Mouse (Mus musculus): ENCODE measurements around the gene Elavl2.
A peak's percentile ranks its signal among the peaks of the same experiment; 100 is the strongest.

The Elavl2 gene

DNA sequence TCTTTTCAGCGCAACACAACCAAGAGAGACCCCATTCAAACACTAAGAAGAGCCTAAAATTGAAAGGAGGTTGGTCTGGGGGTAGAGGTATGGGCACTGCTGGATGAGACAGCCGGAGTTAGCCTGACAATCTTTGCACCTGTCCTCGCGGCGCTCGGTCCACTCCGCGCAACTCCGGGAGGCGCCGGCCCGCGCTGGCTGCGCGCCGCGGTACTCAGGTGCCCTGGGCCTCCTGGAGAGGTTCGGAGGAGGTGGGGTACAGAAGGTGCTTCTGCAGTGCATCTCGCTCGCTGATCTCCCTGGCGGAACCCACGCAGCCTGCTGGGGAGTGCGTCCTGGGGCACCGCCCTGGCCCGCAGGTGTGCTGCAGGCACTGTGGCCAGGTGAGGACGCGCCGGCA is at the start of gene Elavl2:
Elavl2 (minus strand) TSS at position 363 of the 400 bp plus-strand sequence.
- no peak for DNase-seq

DNA sequence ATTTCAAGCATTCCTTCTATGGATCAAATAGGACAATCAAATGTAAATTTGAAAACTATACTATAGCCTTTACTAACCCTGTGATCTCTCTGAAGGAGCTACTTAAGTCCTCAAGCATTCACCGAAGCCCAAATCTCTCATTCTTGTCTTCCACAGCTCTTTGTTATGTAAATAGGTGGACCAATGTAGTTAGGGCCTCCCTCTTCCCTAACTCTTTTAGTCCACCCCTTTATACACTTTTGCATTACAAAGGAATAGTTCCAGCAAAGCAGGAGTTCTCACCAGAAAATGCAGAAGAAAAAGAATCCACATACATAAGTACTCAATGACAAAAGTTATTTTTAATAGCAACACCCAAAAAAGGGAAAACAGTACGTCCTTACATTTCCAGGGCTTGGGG is 47.3 kb upstream of the Elavl2 start:
- no peak for DNase-seq

DNA sequence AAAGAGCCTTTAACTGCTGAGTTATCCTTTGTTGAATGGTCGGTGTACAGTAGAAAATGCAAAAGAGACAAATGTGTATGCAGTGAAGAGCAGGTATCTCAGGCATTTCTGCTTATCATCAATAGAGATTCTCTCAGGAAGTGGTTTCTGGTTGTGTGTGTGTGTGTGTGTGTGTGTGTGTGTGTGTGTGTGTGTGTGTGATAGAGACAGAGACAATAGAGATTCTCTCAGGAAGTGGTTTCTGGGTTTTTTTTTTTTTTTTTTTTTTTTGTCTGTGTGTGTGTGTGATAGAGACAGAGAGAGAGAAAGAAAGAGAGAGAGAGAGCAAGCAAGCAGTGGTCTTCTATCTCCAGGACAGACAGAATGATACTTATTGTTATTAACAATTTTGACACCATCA is 15.0 kb upstream of the Elavl2 start:
- DNase-seq: no peak

DNA sequence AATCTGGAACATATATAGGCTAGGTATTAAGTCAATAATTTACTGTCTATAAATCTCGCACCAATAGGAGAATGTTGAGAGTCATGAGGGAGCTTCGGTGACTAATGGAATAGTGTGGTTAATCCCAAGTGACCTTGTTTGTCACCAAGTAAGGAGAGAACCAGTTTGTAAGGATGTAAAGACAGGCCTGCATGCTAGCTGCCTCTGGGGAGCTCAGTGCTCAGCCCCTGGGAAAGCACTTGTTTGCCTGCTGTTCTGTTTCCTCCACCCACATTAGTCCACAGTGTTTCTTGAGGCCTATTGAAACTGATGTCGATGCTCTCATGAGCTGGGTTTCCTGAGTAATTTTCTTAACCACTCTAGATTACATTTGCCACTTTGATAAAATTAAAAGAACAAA is 4.5 kb upstream of the Elavl2 start:
- no peak for DNase-seq

DNA sequence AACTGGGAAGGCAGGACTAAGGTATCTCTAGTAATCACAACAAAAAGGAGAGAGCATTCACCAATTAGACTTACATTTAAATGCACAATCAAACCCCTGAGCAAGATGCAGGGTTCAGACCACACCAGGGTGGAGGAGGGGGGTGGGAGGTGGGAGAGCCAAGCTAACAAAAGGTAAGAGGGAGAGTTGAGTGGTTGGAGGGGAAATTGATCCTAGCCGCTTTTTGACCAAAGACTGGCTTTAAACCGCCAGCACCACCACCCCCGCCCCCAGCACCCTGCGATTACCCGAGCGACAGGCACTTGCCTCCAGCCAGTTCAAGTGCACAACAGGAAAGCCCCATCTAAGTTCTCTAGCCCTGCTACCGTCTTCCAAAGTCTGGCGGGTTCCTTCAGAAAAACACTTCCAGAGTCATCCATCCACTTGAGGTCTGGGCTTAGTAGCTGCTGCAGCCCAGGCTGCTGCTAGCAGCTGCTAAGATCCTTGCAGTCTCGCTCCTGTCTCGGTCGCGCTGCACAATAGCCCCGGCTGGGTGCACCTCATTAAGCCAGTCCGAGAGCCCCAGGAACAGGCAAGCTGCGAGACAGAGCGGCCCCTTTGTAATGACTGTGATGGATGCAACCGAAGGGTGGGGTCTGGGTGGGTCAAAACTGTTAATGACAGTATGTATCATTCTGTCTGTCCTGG is 932 bp downstream of the Elavl2 start:
- no peak for DNase-seq

- no peak for DNase-seq
These were observed 8.5 kb downstream of the Elavl2 start for GRCm38 (mm10) chr4:91391987-91392598.

GRCm38 (mm10) chr4:91387701-91388100 is 12.9 kb downstream of the Elavl2 start:
- DNase-seq: no peak

- DNase-seq: no peak
These were observed 19.4 kb downstream of the Elavl2 start for GRCm38 (mm10) chr4:91381201-91381627.

DNA sequence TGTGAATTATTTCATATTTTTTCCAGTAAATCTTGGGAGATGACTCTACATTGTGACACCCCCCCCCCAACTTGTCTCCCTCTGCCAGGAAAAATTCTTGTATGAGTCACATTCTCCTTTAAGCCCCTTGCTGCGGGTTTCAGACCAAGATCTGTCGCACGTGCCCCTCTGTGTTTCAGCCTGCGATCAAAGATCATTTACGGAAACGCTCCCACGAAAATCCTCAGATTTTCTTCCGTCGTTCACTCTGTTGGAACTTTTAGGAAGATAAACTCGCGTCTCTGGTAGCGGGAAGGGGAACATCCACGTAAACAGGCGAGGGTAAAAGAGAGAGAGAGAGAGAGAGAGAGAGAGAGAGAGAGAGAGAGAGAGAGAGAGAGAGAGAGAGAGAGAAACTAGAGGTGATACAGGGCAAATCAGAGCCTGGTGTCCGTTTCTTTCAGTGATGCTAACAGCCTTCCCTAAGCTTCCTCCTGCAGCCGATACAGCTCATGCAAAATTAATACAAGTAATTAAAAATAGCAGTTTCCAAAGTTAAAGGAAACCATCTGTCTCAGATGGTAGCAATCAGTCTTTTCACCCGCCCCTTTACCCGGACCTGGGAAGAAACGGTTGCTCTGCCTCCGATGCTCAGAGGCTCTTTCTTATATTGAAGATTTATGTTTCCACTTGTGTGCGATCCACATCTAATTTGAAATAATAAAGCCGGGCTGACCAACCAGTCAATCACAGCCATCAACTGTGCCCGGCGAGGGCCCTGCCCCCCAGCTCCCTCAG is 20.1 kb downstream of the Elavl2 start:
- DNase-seq: no peak

- DNase-seq: no peak
These were observed 21.0 kb downstream of the Elavl2 start for GRCm38 (mm10) chr4:91379559-91379958.

GRCm38 (mm10) chr4:91376317-91376910 is 24.2 kb downstream of the Elavl2 start:
- DNase-seq: peak; percentile 83

DNA sequence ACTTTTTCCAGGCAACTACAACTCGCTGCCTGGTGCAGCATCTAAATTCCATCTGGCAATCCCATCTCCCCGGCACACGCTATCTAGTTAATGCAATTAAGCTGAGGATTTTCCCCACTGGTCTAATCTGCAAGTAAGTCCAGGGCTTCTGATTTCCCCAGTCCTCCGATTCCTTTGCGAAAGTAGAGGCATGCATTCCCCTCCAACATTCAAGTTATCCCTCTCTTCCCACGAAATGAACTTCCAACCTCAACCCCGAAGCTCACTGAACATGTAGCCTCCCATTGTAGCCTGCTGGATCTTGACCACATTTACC is 25.3 kb downstream of the Elavl2 start:
- no peak for DNase-seq

DNA sequence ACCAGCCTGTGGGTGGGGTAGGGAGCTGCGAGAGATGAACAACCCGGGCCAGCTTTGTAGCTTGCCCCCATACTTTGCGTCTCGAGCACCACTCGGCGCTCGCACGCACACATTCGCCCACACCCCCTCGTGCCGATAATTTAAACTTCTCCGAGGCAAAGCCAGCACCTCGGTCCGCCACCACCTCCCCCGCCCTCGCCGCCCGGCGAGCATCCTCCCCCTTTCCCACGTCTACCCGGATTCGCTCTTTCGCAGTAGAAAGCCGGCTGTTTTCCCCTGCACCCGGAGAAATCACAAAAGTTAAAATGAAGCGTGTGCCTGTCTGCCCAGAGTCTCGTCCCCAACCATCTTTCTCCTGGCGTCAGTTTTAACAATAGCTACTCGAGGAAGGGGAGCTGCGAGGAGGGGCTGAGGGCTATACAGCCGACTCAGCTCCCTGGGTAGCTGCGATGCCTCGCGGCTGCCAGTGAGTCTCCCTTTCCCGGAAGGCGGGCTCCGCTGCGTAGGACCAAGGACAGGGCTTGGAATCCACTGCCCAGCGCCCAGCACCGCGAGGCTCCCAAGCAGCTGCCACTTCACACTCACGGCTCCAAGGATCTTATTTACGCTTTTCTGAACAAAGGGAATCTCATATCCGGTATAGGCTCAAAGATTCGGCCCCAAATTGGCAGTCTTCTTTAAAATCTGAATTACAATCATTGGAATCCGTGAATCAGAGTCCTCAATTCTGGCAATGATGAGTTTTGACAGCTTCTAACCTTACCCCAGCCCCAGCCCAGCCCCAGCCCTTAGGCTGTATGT is 25.8 kb downstream of the Elavl2 start:
- DNase-seq: peak; percentile 31

- no peak for DNase-seq
These were observed 27.7 kb downstream of the Elavl2 start for GRCm38 (mm10) chr4:91372844-91373243.

DNA sequence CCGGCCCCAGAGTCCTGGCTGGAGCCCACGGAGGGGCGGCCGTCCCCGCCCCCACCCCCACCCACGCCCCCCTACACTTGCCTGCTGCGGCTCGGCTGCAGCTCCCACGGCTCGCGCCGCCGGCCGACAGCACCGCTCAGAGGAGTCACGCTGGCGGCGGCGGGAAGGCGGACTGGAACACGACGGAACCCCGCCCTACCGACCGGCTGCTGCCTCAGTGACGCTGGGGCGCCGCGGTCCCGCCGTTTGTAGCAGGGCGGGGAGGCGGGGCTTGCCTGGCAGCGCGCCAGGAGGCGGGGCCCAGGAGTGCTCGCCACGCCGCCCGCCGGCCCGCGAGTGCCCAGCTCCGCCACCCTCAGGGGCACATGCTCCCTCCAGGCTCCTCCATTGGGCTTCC is 28.8 kb downstream of the Elavl2 start:
- DNase-seq: peak; percentile 70

- peak; percentile 3 for DNase-seq
These were observed 29.3 kb downstream of the Elavl2 start for GRCm38 (mm10) chr4:91371131-91371818.

- no peak for DNase-seq
These were observed 35.3 kb downstream of the Elavl2 start for GRCm38 (mm10) chr4:91365276-91365675.

- no peak for DNase-seq
These were observed 36.6 kb downstream of the Elavl2 start for GRCm38 (mm10) chr4:91363963-91364362.

DNA sequence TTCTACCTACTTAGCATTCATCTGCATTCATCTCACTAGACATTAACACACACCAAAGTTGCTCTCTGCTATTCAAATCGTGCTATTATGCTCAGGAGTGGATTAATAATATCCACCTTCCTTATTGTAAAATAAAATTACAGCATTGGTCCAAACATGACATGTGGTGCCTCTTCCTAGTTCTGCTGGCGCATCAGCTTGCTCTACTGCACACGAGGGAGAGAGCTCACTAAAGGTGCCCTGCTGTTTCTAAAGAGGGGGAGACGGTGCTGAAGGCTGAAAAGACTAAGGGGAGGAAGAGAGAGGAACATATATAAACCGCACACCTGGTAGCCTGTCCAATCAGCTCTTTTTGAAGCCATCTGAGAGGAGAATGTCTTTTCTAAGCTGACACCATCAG is 38.1 kb downstream of the Elavl2 start:
- DNase-seq: no peak

- DNase-seq: no peak
These were observed 47.4 kb downstream of the Elavl2 start for GRCm38 (mm10) chr4:91353138-91353537.

- no peak for DNase-seq
These were observed 51.0 kb downstream of the Elavl2 start for GRCm38 (mm10) chr4:91349579-91349978.

DNA sequence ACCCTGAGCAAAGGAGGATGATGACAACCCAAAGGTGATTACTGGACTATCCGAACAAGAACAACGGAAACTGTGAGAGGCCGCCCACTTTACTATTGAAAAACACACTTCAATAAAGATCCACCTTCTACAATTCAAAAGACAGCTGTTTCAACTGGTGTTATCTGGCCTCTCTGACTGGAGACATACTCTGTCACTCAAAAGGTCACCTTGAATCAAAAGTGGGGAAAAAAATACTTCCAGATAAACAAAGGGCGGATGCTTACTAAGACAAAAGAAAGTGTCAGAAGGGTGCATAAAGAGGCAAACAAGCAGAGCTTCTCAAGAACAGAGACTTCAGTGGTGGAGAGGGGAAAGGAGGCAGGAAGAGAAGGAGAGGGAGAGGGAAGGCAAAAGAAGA is 66.4 kb downstream of the Elavl2 start:
- DNase-seq: no peak

Data from liver (tissue).